Mouse (Mus musculus) kidney, adult 11 months (tissue): ENCODE measurements at regions not wholly inside any gene's neighbourhood (a gene's known extent, or its start where the extent isn't known, plus 50 kb on each side); places are given as distances from the start of the nearest gene placed in this dataset.
A peak's percentile ranks its signal among the peaks of the same experiment; 100 is the strongest.
"Not testable (repeated sequence)": the region's sequence is repeated elsewhere in the genome, so short reads cannot be mapped to it uniquely, and the experiment has no call there.

ENCODE experiments used
- DNase-seq: peaks from one replicate; pipeline ENCODE4 v3.0.0; 2022

DNA sequence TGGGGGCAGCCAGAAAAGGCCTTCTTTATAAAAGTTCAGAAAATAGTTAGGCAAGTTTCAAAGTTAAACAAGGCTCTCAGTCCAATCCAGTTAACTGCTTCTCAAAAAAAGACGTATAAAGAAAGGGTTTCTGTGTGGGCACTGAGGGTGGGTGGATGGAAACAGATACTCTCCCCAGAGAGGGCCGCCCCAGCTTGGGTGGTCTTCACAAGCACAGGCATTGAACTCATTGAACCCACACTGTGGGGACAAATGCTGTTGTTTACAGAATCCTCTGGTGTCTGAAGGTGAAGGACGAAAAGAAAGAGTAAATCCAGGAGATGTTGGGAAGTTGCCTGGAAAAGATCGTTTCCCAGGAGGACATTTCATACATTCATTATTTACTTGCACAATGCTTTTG lies 253.9 kb downstream of the Trib2 start:
- no peak for DNase-seq

DNA sequence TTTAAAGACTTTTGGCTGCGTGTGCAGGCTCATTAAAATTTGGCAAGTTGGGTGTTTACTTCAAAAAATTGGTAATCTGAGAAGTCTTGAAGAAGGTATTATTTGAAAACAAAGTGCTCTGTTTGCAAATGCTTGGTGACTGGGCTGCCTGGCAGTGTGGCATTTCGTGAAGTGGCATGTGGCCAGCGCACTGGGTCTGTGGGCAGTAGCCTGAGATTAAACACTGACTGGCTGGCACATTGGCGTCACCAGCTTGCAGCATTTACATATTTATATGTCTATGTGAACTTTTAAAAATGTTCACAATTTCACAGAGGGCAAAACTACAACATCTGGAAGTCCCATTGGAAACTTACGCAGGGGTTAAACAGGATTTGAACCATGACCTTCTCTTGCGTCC lies 261.3 kb downstream of the Trib2 start:
- no peak for DNase-seq

DNA sequence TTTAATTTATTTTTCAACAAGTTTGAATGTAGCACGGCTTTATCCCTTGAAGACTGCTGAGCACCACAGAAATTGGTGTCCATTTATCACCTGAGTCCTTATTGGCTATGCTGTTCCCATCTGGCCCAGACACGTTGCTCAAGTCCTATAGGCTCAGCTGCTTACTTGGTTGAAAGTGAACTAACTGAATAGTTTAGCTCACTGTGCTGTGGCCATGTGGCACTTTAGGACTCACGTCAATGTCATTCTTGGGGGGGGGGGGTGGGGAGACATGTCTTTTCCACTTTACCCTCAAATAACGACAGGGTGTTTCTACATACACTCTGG lies 263.1 kb downstream of the Trib2 start:
- no peak for DNase-seq

DNA sequence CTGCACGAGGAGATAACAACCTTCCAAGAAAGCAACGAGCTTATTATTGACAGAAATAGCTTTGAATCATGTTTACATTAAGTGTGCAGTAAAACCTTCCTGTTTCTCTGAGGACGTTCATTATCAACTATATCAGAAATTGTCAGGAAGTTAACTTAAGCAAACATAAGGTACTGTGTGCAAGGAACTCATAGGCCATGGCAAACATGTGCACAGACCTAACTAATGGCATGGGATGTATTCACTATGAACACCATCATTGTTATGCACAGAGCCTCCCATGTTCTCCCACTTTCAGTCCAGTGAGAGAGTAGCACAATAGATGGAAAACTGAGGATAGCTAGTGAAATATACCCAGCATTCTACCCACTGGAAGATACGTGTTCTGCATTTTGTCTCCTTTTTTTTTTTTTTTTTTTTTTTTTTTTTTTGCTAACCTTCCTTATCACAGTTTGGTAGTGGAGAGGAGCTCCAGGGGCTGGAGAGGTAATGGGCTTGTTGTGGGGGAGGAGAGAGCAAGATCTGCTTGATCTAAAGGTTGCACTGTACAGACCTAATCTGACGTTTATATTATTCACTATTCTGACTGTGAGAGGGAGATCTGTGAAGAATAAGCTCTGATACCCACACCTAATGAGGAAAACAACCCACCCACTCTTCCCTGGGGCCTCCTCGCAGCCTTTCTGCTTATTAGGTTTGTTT lies 263.6 kb downstream of the Trib2 start:
- DNase-seq, result no peak

DNA sequence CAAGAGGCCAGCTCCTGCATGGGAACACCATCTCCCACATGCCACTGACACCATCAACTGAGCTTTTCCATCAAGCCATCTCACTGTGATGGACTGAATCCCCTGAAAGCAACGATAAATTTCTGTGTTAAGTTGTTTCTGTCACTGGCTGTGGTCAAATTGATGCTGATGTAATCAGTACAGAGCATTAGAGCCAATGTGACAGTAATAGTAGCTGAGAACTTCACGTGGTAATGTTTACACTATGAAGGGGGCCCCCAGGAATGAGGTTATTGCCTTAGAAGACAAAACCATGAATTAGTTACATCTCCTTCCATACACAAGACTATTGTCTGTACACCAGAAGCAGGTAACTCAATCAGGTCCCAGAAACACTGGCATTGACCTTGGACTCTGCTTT lies 264.5 kb downstream of the Trib2 start:
- no peak for DNase-seq

DNA sequence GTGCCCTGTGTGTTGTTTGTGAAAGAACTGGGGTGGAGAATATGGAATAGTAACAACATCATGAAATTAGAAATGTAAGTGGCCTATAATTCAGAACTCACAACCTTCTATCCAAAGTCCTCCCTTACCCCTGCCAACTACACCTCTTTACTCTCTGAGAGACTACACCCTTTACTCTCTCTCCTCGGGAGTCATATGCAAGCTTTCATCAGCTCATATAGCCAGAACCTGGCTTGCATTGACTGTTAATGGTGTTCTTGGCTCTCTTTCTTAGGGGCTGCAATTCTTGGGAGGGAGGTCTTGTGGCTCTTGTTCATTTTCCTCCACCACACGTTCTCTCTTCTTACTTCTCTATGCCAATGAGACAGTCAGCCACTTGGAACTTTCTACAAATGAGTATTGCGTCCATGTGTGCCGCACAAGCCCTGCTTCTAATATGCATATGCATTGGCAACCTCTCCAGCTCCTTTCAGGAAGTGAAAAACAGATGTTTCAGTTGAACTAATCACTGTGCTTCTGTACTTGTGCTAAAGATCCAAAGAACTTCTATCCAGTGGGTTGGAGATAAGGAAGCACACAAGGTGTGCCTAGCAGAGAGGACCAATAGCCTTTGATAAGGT lies 265.3 kb downstream of the Trib2 start:
- no peak for DNase-seq

DNA sequence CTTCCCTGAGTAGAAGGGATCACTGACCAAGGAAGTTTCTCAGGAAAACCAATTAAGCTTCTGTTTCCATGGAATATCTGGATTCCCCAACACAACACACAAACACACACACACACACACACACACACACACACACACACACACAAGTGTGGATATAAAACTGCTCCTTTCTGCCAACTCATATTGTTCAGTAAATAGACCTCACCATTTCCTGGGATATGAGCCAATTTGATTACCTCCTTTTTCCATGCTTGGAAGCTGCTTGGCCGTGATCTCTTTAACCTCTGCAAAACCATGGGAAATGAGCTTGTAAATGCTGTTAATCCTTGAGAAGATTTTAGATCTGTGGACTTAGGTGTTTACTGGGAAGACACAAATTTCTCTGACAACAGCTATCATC lies 272.4 kb downstream of the Trib2 start:
- DNase-seq, result no peak

DNA sequence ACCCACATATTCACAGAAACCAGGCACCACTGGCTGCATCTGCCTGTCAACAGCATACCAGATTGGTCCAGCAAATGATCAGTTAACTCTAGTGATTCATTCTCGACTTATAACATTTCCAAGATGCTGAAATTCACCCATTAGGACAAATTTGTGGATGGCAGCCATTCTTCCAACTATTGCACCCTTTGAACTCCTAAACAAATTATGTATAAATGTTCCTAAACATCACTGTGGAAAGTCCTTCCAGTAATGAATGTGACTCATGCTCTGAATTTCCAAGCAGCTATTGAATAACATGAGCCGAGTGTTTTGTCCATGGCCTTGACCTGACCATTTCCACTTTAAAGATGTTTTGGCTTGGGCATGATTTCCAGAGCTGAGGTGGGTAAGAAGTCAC lies 274.2 kb downstream of the Trib2 start:
- DNase-seq, result no peak

DNA sequence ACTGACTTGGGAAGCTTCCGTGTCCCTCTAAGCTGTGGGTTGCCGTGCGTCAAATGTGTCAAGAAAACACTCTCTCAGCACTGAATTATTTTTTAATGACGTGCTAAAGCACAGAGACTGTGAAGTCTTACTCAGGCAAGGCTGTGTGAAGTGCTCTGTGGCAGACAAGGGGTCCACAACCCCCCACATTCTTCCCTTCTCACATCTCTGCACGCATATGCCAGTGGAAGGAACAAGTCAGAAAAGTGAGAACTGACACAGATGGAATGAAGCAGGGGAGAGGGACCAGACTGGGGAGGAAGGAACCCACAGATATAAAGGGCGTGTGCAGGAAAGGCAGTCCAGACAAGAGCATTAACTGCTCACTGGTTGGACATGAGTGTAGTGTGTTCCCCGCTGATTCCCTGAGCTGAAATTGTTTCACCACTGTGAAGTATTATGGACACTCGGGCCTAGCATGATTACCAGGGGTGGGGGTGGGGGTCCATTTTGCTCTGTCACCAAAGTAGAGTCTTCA lies 279.8 kb downstream of the Trib2 start:
- no peak for DNase-seq

DNA sequence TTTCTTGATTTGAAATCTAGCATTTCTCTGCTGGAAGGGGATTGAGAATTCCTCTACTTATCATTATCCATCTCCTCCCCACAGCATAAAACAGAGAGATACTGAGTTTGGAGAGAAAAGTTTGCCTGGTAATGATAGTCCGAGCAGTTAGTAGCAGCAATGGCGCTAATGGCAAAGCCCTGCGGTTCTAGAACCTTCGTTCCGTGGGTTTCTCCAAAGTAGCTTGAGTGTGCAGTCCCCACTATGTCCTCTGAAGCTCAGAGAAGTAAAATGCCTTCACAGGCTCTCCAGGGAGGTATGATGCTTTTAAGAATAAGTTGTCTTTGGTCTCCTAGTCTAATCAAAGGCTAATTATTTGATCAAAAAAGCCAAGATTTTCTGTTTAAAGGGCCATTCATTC lies 280.5 kb downstream of the Trib2 start:
- no peak for DNase-seq

DNA sequence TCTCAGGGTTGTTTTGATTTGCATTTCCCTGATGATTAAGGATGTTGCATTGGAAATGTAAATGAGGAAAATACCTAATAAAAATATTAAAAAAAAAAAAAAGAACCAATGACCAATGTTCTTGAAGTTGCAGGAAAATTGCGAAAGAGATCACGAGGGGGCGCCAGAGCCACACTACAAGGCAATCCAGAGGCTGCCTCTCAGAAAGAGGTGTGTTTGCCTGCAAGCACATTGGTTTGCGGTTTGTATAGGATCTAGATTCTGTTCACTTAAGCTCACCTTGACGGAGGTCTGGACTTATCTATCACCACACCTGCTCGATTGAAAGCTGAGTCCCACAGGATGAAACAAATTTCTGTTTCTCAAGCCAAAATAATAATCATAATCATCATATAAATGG lies 280.9 kb downstream of the Trib2 start:
- DNase-seq, result peak; percentile 61

DNA sequence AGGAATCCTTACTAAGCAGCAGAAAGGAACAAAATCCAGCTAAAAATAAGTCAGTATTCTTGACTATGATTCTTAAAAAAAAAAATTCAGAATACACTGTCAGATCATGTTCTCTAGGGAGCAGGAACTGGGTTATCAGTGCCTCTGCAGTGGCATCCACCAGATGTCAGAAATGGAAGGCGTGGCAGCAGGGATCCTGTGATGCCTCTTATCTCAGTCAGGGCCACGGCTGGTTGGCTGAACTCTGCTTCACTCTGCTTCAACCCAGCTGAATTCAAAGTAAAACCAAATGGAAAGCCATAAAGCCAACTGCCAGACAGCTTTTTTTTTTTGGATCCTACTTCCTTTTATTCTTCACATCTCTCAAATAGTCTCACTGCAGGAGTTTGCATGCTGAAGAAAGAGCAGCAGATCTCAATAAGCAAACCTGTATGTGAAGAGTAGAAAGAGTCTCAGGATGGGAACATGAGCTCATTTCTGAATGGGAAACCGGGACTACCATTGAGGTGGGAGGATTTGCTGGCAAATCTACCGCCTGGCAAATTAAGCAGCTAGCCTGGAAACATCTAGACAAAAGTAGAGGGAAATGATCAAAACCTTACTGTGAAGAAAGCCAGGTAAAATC lies 295.8 kb downstream of the Trib2 start:
- DNase-seq, result no peak

DNA sequence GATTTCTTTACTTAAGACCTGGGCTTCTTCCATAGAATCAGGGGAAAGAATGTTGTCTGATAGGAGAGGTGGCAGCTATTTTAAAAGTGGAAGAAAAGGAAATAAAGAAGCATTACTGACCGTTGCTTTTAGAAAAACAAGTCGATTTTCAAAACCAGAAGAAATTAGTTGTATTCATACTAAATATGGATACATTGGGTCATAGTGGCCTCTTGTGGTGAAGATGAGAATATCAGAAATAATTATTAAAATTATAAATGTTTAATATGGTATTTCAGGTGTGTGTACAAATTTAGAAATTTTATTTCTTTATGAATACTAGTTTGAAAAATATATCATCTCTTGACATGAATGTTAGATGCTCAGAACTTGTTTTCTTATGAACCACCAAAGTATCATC lies 304.7 kb downstream of the Trib2 start:
- no peak for DNase-seq

DNA sequence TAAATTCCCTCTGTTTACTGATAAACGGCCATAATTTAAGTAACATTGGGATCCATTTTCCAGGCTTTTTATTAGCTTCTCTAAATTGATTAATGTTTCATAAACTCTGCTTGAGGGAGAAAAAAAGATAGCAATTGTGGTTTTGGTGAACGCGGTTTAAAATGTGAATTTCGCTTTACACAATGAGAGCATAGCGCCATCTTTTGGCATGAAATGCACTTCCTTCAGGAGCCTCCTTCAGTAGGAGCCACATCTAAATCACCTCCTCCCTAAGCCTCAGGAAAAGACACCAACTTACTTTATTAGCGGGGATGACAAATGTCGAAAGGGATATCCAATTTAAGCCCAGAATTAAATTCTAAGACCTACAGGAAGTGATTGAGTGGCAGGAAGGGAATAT lies 309.1 kb downstream of the Trib2 start:
- DNase-seq, result no peak

DNA sequence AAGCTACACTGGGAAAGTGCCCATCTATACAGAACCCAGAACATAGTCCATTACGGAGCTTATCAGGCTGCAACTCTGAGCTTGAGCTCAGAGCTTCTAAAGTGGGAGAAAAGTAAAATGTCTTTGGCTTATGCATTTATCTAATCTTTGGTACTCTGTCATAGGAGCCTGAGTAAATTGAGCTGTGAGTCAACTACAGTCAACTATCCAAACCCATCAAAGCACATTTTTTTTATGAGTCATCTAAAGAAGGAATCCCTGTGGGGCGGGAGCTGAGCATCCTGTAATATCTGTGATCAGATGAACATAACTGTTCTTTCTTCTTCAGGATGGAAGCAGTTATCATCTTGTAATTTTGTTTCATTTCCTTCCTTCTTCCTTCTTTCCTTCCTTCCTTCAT lies 323.1 kb downstream of the Trib2 start:
- no peak for DNase-seq

DNA sequence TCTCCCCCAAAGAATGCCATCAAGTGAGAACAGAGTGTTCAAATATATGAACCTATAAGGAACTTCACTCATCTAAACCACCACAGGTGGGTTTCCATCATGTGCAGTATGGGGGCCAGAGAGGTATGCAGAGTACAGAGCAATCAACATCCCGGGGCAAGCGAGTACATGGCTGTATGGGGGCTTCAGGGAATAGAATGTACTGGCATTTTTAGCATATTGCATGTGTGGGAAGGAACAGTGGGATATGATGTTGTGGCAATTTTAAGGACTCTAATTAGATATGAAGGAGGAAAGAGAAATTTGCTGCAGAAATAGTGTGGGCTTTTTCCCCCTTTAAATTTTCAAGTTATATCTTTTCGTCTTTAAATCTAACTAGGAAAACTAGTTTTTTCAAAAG lies 344.0 kb downstream of the Trib2 start:
- DNase-seq, result no peak

DNA sequence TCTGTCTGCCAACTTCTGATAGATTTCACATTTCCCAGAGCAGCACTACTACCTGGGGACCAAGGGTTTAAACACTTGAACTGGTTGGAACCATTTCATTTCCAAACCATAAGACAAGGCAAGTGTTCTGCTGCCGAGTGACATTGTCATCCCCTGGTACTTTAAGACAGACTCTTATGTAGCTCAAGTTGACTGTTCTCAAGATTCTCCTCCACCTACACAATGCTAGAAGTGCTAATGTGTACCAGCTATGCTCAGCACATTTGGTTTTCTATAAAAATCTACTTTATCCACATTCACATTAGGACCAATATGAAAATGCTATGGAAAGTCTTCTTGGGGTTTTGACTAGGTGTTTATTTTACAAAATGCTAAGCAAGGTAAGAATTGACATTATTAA lies 357.3 kb downstream of the Trib2 start:
- no peak for DNase-seq

DNA sequence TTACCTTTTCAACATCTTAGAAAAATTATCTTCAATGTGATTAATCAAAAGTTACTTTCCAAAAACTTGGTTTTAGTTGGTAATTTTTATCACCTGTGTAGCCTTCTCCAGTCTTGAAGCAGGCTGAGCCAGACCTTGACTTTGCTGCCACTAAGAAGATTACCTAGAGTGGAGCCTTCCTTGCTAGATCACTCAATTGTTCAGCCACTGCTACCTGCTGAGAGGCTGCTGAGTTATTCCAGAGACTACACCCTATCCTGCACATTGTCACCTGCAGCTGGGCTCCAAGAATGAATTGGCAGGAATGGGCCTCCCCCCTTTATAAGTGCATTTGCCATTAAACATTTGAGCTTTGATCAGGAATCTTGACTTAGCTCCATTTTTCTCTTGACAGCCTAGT lies 360.4 kb downstream of the Trib2 start:
- not testable (repeated sequence) for DNase-seq

DNA sequence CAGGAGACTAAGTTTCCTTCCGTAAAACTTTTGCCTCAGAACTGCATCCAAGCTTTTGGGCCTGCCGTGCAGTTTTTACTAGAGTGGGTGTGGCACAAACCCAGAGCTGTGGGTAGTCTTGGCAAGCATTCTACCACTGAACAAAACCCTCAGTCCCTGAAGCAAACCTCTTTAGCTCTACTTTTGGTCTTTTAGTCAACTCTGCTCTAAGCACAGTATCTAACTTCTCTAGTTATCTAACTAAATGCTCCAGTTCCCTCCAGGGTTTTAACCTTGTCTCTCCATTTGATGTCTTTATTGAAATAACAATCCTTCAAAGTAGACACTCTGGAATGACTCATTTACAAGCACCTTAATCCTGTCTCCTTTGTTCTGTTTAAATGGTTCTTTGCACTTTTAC lies 361.0 kb downstream of the Trib2 start:
- no peak for DNase-seq

DNA sequence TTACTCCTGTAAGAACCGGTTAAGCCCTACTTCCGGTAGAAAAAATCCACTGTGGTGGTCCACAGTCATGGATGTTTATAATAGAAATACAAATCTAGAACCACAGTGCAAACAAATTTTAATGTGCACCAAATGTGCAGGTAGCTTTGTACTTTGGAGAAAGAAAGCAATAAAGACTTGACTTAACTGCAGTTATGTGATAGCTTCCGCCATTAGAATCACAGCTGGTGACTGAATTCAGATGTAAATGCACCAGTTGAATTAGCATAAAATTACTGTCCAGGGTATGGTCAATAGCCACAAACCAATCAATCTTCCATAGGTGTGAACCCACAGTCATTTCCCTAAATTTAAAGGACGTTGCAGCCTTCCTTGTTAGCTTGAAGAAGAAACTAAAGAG lies 367.2 kb downstream of the Trib2 start:
- DNase-seq, result no peak

DNA sequence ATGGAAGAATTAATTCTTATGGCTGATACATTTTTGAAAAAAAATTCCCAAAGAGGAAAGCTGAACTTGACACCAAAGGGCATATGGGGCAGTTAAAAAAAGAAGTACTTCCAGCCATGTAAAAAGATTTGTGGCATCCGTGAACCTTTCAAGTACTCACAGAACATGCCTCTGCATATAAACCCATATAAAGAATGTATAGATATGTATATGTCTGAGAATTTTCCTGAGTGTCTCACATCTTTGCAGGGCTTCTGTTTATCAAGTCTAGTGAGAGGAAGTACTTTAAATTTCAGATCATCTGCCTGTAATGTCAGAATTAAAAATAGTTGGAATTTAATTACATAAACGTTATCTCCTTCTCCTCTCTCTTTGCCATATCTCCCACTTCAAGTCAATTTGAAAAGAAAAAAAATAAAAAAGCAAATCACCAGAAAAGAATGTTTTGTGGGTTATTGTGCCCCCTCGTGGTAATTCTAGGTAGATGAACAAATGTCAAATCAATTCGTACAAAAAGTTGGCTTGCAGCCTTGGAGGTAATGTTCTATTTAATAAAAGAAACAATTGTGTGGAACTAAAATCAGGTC lies 400.4 kb downstream of the Trib2 start:
- DNase-seq, result no peak

DNA sequence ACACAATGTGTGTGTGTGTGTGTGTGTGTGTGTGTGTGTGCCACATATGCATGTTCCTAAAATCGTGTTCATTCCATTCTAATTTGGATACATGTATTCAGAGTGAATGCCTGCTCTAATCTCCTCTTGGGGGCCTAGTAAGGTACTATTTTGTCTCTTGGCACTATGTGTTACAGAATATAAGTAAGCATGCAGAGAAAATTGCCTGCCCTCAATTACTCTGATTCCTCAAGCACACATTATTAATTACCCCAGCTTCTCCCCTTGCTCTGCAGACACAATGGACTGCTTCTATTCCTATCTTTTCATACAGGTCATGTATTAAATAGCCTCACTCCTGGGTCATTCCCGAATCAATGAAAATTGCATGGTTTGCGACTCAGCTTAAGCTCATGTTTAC lies 406.3 kb downstream of the Trib2 start:
- DNase-seq, result no peak

DNA sequence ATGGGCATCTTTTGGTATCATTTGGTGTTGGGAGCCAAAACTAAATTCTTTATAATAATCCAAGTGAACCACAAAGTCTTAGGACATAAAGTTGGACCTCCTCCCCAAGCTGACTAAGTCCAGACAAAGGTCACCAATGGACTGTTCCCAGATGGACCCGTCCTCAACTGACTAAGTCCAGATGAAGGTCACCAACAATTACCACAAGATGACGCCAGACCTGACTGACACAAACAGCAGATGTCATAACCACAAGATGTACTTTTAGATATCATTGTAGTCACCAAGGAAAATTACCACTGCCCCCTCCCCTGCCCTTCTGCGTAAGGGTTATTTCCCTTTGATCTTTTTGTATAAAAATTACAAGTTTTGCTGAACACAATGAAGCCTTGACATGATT lies 409.1 kb downstream of the Trib2 start:
- not testable (repeated sequence) for DNase-seq

DNA sequence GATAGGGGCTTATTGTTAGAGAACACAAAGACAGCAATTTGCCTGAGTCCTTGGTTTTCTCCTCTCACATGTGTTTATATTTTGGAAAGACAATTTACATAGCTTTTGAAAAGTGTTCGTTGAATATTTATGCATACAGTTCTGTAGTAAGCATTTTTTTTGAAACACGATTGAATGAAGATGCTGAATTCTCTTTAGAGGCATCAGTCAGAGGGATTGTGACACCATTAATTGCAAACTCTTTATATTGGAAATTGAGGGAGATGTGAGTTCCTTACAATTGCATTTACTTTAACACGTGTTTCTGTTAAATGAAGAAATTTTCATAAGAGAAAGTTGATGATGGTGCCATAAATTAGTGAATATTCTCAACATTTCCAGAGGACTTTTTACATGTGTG lies 424.1 kb downstream of the Trib2 start:
- DNase-seq, result no peak
